Mouse (Mus musculus) heart, postnatal 25 days (tissue): ENCODE measurements around the gene Taf8. TPM values are rescaled to one million over a fixed set of nuclear protein-coding genes. Genes with fewer than 3 reads are reported as not detected.

ENCODE experiments used
- DNase-seq: peaks from one replicate; pipeline ENCODE4 v3.0.0; 2022; ENCODE audit warnings: low spot score
- intact Hi-C: fragments of 180-260 bp; cut with DNase I; formaldehyde crosslinking; loops from one replicate; pipeline ENCODE4 v1.15.1; 2025
- total RNA-seq, 2 experiments: library from RNA; stranded (reverse); gene quantifications; 2 replicates each; pipeline ENCODE4 v1.2.3; 2021

Gene Taf8
- total RNA-seq, 2 experiments from 2014 or later = 10.0 to 11.4 TPM

DNA sequence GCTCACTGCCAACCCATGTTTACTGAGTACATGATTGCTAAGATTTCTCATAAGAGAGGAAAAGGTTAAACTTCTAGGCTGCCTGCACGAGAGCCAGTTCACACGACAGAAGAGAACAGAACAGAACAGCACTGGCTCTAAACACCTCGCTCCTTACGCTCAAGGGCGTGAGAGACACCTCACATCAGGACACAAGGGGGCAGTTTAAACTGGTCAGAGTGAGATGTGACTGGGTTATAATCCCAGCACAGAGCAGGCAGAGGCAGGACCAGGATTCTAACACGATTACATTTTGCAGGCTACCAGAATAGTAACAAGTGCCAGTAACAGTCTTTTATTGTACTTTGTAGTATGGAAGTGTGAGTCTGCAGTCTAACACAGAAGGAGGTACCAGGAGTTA is 9.4 kb downstream of the Taf8 start:
- intact Hi-C loops = no loop called here
- DNase-seq = no peak

DNA sequence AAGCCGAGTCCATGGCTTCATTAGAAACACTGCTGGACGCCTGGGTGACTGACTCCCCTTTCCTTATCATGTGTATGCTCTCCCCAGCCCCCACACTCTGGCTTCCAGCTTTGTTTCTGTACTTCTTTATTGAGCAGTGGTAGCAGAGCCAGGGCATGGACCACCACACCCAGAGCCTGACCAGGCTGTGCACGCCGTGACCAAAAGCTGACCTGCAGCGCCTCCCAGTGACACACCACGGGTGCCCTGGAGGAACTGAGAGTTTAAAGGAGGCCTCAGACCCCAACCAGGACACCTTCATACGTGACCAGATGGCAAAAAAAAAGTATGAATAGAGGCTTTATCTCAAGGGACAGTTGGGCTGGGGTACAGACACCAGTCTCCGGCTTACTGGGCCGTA is 11.3 kb downstream of the Taf8 start:
- no peak for DNase-seq
- intact Hi-C loops = no loop called here

DNA sequence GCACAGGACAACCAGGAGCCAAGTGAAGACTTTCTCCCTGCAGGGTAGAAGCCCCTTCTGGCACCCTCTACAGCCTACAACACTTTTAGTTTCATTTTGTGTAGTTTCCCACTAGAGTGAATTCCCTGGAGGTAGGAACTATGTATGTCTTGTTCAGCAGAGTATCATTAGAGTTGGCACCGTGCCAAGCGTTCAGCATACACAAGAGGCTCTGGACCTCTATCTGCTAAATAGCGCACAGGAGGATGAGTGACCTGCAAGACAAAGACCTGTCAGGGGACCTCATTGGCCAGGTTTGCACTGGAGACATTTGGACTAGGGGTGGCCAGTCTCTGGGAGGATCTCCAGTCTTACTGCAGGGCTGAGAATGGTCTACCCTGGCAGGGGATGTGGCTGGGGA is 16.3 kb downstream of the Taf8 start:
- DNase-seq = no peak
- intact Hi-C loops = loop anchor here (10.0 kb wide), 2 partner anchors 111 to 451 kb away; no protein-coding TSS in a partner anchor

DNA sequence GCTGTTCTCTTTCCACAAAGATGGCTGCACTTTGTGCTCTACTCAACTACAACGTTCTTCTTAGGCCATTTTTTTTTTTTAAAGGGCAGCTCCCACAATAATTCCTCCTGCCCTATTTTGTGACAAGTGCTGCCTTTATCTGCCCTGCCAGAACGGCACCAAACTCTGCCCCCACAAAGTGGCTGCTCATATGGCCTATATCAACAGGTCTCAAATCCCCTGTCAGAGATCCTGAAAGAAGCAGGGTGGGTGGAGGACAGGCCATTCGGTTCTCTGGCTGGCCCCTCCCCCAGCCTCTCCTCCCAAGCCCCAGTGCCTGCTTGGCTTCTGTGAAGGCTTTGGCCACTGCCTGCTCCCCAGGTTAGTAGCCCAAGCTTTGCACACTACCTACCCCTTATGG is 17.1 kb downstream of the Taf8 start:
- intact Hi-C loops = loop anchor here (5.0 to 10.0 kb wide), 3 partner anchors 78 to 450 kb away; no protein-coding TSS in a partner anchor
- no peak for DNase-seq

- DNase-seq = no peak
- intact Hi-C loops = loop anchor here (5.0 to 10.0 kb wide), 3 partner anchors 77 to 450 kb away; no protein-coding TSS in a partner anchor
Observed at GRCm38 (mm10) chr17:47484241-47484921, 17.7 kb downstream of the Taf8 start.

DNA sequence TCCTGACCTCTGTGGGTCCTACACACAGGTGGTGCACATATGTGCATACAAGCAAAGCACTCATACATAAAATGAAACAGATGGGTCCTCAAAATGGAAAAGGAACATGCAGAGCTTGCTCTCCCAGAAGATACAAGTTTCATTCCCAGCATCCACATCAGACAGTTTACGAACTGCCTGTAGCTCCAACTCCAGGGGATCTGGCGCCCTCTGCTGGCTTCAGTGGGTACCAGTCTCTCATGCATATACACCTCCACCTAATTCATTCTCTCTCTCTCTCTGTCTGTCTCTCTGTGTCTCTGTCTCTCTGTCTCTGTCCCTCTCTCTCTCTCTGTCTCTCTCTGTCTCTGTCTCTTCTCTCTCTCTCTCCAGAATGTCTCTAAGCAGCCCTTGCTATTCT is 19.7 kb downstream of the Taf8 start:
- intact Hi-C loops = loop anchor here (5.0 to 10.0 kb wide), 3 partner anchors 75 to 448 kb away; no protein-coding TSS in a partner anchor

GRCm38 (mm10) chr17:47479887-47480286 is 22.2 kb downstream of the Taf8 start:
- no peak for DNase-seq
- intact Hi-C loops = loop anchor here (5.0 to 10.0 kb wide), 3 partner anchors 73 to 445 kb away; no protein-coding TSS in a partner anchor

More for the DNA sequence above, 19.7 kb downstream of the Taf8 start:
- DNase-seq = no peak

DNA sequence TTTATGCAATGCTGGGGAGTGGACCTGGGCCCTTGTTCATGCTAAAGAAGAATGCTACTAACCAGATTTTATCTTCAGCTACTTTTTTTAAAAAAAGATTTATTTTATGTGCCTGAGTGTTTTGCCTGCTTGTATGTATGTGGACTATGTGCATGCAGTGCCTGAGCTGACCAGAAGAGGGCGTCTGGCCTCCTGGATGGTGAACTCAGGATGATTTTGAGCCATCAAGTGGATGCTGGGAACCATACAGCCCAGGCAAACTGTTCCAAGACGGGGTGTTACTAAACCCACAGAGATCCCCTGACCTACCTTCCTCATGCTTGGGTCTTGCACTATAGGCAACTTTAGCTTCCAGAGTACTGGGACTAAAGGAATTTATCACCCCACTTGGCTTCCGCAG is 26.4 kb downstream of the Taf8 start:
- no peak for DNase-seq
- intact Hi-C loops = no loop called here

- intact Hi-C loops = no loop called here
- DNase-seq = no peak
Observed at GRCm38 (mm10) chr17:47475181-47475580, 26.9 kb downstream of the Taf8 start.

- no peak for DNase-seq
- intact Hi-C loops = no loop called here
Observed at GRCm38 (mm10) chr17:47474250-47474649, 27.8 kb downstream of the Taf8 start.

DNA sequence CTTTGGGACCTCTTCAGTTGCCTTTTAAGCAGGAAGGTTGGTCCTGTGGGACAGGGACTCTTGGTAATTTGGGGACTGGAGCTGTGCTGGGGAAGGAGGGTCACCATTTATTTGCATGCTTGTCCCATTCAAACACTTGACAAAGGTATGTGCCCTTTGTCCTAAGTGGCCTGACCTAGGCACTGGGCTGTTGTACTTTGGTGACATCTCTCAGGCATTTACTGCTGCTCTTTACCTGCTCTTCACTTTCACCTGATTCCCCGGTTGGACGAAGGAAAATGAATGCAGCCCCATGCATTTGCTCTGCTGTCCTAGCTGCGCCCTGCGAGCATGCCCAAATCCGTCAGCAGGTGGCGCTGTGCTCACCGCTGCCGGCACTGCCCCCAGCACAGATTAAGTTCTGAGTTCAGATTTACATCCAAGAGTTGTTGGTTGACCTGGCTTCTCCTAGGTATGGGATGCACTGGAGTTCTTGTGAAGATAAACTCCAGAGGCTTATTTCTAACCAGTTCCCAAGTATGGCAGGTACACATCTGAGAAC is 28.6 kb downstream of the Taf8 start:
- no peak for DNase-seq
- intact Hi-C loops = loop anchor here (1.0 kb wide), 1 partner anchor 203 kb away; no protein-coding TSS in a partner anchor

DNA sequence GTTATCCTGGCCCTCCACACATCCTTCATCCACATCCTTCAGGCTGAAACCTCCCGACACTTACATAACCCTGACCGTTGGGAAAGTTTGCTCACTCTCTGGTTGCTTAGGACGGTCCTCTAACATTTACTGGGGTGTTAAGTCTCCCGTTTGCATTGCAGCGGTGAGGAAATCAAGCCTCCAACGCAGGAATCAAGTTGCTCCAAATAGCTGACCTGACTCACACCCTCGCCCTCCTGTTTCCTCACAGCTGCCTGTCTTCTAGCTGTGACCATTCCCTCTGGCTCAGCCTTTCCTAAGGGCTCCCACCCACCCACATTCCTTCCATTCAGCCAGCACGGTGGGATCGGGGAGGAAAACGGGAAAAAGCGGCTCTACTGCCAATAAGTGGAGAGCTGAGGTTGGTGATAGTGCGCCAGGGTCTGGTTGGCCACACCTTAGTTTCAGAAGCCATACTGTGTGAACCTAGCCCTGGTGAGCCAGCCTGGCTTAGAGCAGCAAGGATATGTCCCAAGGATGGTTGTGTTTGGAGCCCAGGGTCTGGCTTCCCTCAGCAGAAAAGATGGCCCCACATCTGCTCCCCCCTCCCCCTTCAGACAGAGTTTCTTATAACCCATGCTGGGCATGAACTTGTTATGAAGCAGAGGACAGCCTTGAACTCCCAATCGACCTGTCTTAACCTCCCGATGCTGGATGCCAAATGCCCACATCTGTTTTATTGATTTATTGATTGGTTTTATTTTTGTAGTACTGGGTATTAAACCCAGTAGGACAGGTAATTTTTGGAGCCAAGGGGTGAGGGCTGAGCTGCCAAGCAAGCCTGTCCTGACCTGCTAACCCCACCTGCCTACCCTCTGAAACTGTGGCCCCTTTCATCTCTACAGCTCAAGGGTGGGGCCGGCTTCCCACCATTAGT is 29.4 kb downstream of the Taf8 start:
- intact Hi-C loops = loop anchor here (1.0 kb wide), 1 partner anchor 204 kb away; no protein-coding TSS in a partner anchor
- no peak for DNase-seq

GRCm38 (mm10) chr17:47470686-47471085 is 31.4 kb downstream of the Taf8 start:
- DNase-seq = no peak
- intact Hi-C loops = no loop called here

DNA sequence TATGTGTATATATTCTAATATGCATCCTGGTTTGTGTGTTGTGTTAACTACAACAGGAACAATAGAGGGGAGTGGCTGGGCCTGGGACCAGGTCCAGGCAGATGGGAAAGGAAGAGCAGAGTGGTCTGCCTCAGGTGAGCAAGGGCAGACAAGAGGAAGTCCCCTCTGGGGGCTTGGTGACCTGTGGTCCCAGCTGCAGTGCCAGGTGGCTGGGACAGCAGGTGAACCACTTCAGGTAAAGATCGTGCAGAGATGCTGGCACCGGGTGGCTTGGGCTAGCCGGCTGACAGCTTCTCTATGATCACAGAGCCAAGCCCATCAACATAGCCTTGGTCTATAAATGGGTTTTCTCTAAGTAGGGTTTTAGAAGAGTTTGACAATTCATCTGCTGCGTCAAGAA is 32.0 kb downstream of the Taf8 start:
- intact Hi-C loops = no loop called here

DNA sequence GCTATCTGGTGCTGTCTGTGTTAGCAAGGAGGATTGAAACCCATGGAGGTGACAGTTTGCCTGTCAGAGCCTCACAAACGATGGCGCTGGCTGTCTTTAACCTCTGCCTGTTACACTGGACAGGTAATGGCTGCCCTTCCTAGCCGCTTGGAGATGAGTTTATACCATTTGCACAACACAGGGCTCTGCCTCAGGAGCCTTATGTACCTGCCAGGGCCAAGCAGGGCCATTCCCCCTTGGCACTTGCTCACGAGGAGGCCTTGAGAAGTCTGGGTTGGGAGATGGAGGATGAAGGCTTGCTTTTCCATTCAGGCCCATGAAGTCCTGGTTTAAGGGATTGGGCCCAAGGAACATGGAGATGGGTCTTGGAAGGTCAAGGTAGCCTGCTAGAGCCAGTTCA is 32.5 kb downstream of the Taf8 start:
- no peak for DNase-seq
- intact Hi-C loops = loop anchor here (5.0 kb wide), 1 partner anchor 62 kb away; no protein-coding TSS in a partner anchor

More for the DNA sequence above, 32.0 kb downstream of the Taf8 start:
- no peak for DNase-seq

GRCm38 (mm10) chr17:47468466-47468865 is 33.6 kb downstream of the Taf8 start:
- intact Hi-C loops = loop anchor here (5.0 kb wide), 1 partner anchor 61 kb away; no protein-coding TSS in a partner anchor
- DNase-seq = no peak

- DNase-seq = no peak
Observed at GRCm38 (mm10) chr17:47468063-47468462, 34.0 kb downstream of the Taf8 start.

GRCm38 (mm10) chr17:47467659-47468058 is 34.4 kb downstream of the Taf8 start:
- DNase-seq = no peak
- intact Hi-C loops = loop anchor here (5.0 kb wide), 1 partner anchor 60 kb away; no protein-coding TSS in a partner anchor

More at GRCm38 (mm10) chr17:47468063-47468462, 34.0 kb downstream of the Taf8 start:
- intact Hi-C loops = loop anchor here (5.0 kb wide), 1 partner anchor 61 kb away; no protein-coding TSS in a partner anchor

- intact Hi-C loops = loop anchor here (5.0 kb wide), 1 partner anchor 59 kb away; no protein-coding TSS in a partner anchor
Observed at GRCm38 (mm10) chr17:47466284-47466683, 35.8 kb downstream of the Taf8 start.

DNA sequence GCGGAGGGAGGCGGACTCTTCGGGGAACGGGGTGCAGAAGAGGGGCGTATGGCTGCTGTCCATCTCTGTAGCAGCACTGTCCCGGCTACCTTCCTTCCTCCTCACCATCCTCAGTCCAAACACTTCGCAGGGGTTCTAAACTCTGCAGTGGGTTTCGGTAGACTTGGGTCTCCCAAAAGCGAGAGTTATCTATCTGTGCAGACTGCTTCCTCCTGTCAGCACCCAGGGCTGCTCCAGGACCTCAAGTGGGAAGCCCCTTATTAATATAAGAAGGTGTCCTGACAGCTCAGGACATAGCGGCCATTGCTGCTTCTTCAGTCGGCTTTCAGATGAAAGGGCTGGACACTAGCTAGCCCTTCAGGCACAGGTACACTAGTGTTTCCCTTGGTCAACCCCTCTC is 37.1 kb downstream of the Taf8 start:
- intact Hi-C loops = loop anchor here (5.0 kb wide), 1 partner anchor 58 kb away; no protein-coding TSS in a partner anchor
- DNase-seq = no peak

More at GRCm38 (mm10) chr17:47466284-47466683, 35.8 kb downstream of the Taf8 start:
- no peak for DNase-seq
